Comparison of ENCODE assay signal across 20 mouse cellular contexts in the genomic region with DNA sequence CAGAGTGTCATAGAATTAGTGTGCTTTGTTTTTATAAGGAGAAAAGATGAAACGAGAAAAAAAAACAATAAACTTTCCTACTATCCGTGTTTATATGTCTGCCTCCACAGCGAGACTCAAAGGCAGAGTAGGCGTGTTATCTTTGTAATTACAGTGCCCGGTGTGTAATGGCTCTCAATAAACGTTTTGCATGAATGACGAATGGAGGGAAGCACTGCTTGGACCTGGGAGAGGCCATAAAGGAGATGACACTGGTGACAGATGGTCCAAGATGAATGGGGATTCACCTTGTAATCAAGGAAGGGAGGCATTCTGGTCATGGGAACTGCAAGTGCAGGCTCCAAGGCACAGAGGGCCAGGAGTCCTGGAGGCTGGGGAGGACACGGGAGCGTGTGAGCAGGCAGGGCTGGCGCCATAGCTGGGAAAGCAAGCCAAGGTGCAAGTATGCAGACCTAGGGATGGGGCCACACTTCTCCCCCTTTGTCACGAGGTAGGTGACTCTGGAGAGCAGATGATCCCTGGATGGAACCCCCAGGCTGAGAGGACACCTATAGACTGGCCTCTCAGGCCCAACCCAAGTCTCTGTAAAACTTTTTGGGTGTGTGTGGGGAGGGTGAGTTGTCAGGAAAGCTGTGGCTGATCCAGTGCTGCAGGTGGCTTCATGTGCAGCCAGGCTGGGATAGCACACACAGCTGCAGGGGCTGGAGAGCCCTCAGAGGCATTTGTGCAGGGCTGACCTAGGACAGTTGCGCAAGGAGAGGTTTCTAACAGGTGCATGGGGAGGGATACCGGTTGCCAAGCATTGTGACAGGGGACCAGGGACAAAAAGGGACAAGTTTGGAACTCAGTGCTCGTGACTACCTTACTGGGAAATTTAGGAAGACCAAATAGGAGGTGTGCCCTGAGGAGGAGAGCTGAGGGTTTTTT. TPM values are rescaled to one million over a fixed set of nuclear protein-coding genes. Genes with fewer than 3 reads are reported as not detected.
DNase-seq lines count a peak whose midpoint lies in the region; ATAC-seq lines count a peak whose summit lies in the region.
"Had no signal": no experiment of that assay in that cellular context is flagged by ENCODE, and none has a peak within 500 bp of the region (broad histone marks: within the 10 kb centered on the region; RNA-seq: fewer than 3 reads in every experiment).

No protein-coding gene starts in this region.

- H3K4me1 ChIP-seq in kidney, embryonic 16.5 days (ENCODE audit: insufficient read depth, low read length) = no peaks in the 10 kb centered on the region
- no peaks in the 10 kb centered on the region for H3K4me1 ChIP-seq in neural tube, embryonic 13.5 days (replicated peaks)
- H3K4me1 ChIP-seq: embryonic facial prominence, embryonic 15.5 days; forebrain, embryonic 10.5 days; heart, embryonic 13.5 days had no signal

- no peak overlapping the region for H3K27ac ChIP-seq in kidney, embryonic 16.5 days (ENCODE audit: low read length)
- no peak overlapping the region for H3K27ac ChIP-seq in neural tube, embryonic 13.5 days (replicated peaks)
- H3K27ac ChIP-seq: embryonic facial prominence, embryonic 15.5 days; forebrain, embryonic 10.5 days; heart, embryonic 13.5 days had no signal

- no peaks in the 10 kb centered on the region for H3K9me3 ChIP-seq in kidney, embryonic 16.5 days (ENCODE audit: low read length)
- H3K9me3 ChIP-seq in neural tube, embryonic 13.5 days = no peaks in the 10 kb centered on the region
- H3K9me3 ChIP-seq: embryonic facial prominence, embryonic 15.5 days; forebrain, embryonic 10.5 days; heart, embryonic 13.5 days had no signal

- peak; percentile 27 to 54 for DNase-seq in cerebellum, postnatal 10 days
- no peak for DNase-seq in cerebellum, postnatal 36 days
- no peak for DNase-seq in kidney, adult 11 months
- no peak for DNase-seq in neural tube, embryonic 10.5 days (ENCODE audit: extremely low spot score, low spot score)
- DNase-seq in spleen, postnatal 36 days (ENCODE audit: low spot score in 2 of 2) = no peak
- no peak for DNase-seq in layer of hippocampus, postnatal 36 days
- DNase-seq: adrenal gland, postnatal 10 days; cerebellum, adult 11 months; cerebellum, adult 8-10 months; gastrocnemius, postnatal 36 days; heart, adult 11 months; heart, postnatal 36 days had no signal

- WGBS in kidney, embryonic 16.5 days = 42% methylated on average over 14 of the region's 14 CpGs
- 53% methylated on average over 14 of the region's 14 CpGs for WGBS in neural tube, embryonic 13.5 days

- no peaks in the 10 kb centered on the region for H3K36me3 ChIP-seq in kidney, embryonic 16.5 days (ENCODE audit: insufficient read depth, low read length)
- H3K36me3 ChIP-seq in neural tube, embryonic 13.5 days = no peaks in the 10 kb centered on the region
- H3K36me3 ChIP-seq: embryonic facial prominence, embryonic 15.5 days; forebrain, embryonic 10.5 days; heart, embryonic 13.5 days had no signal

- no peaks in the 10 kb centered on the region for H3K27me3 ChIP-seq in kidney, embryonic 16.5 days (ENCODE audit: insufficient read depth, low read length)
- no peaks in the 10 kb centered on the region for H3K27me3 ChIP-seq in neural tube, embryonic 13.5 days
- H3K27me3 ChIP-seq: embryonic facial prominence, embryonic 15.5 days; heart, embryonic 13.5 days had no signal

- ATAC-seq in kidney, embryonic 16.5 days (ENCODE audit: low FRiP score, low TSS enrichment) = peak; percentile 44; the same call in 1 of the 2 replicates
- ATAC-seq in neural tube, embryonic 13.5 days (ENCODE audit: low read depth) = no peak
- ATAC-seq: forebrain, embryonic 14.5 days had no signal

- H3K4me3 ChIP-seq in kidney, embryonic 16.5 days (ENCODE audit: low read length) = no peak overlapping the region
- H3K4me3 ChIP-seq in neural tube, embryonic 13.5 days = no peak overlapping the region
- H3K4me3 ChIP-seq: embryonic facial prominence, embryonic 15.5 days; erythroblast, embryonic 14.5 days; forebrain, embryonic 10.5 days; heart, embryonic 13.5 days had no signal

- no peak overlapping the region for H3K4me2 ChIP-seq in kidney, embryonic 16.5 days (replicated peaks; ENCODE audit: low read depth, low read length)
- H3K4me2 ChIP-seq in neural tube, embryonic 13.5 days = no peak overlapping the region
- H3K4me2 ChIP-seq: embryonic facial prominence, embryonic 15.5 days; heart, embryonic 13.5 days had no signal

- no peak overlapping the region for H3K9ac ChIP-seq in kidney, embryonic 16.5 days (replicated peaks; ENCODE audit: low read length)
- 0 out of 2 replicates have a peak overlapping the region, but pooled peaks have one; percentile 3 for H3K9ac ChIP-seq in neural tube, embryonic 13.5 days
- H3K9ac ChIP-seq: embryonic facial prominence, embryonic 15.5 days; heart, embryonic 13.5 days had no signal

RNA-seq across cellular contexts. Expression of a gene that starts 26.2 kb away (rescaled TPM):
- polyA plus RNA-seq in kidney, embryonic 16.5 days (2015; fragmentation: Nextera tagmentation; extraction: Ambion mirVana) = 59.2 and 68.3 TPM in 2 replicates
- 69.4 and 73.3 TPM in 2 replicates for polyA plus RNA-seq in neural tube, embryonic 13.5 days (2015; fragmentation: Nextera tagmentation; extraction: Ambion mirVana)
- total RNA-seq in layer of hippocampus, postnatal 36 days (2021) = 100 to 1,000 TPM; 121 to 130 TPM

RNA-seq across cellular contexts. Expression of a gene that starts 36.5 kb away (rescaled TPM):
- polyA plus RNA-seq in kidney, embryonic 16.5 days (2015; fragmentation: Nextera tagmentation; extraction: Ambion mirVana) = 7.3 and 8.5 TPM in 2 replicates
- 1.2 and 1.9 TPM in 2 replicates for polyA plus RNA-seq in neural tube, embryonic 13.5 days (2015; fragmentation: Nextera tagmentation; extraction: Ambion mirVana)
- total RNA-seq in layer of hippocampus, postnatal 36 days (2021) = 10 to 100 TPM; 17.1 to 17.9 TPM
- total RNA-seq: MEL had no signal
- polyA plus RNA-seq: erythroblast, embryonic 14.5 days had no signal

Comparison
In these comparisons a context has a peak if more than half of its experiments do, and no peak if none do; other contexts are left out.
1. DNase-seq: peak in cerebellum, postnatal 10 days (2 of 2); none in cerebellum, postnatal 36 days (0 of 2), kidney, adult 11 months (single experiment), neural tube, embryonic 10.5 days (single experiment), spleen, postnatal 36 days (0 of 2) and layer of hippocampus, postnatal 36 days (0 of 2).